Mouse (Mus musculus) heart, postnatal 14 days (tissue): ENCODE results near the gene Srsf2. TPM values are rescaled to one million over a fixed set of nuclear protein-coding genes. Genes with fewer than 3 reads are reported as not detected.

Experiments used
- DNase-seq, 2 experiments: peaks; one replicate each; pipeline ENCODE4 v3.0.0; 2021 to 2022
- intact Hi-C: fragments of 180-260 bp; cut with DNase I; formaldehyde crosslinking; loops from one replicate; pipeline ENCODE4 v1.15.1; 2025
- total RNA-seq, 2 experiments: library from RNA; stranded (reverse); gene quantifications; 2 replicates each; pipeline ENCODE4 v1.2.3; 2021

Srsf2 gene
- total RNA-seq, 2 experiments from 2014 or later: 125 to 133 TPM

- no peak for DNase-seq
Observed at GRCm38 (mm10) chr11:116813610-116814009, 39.3 kb downstream of the Srsf2 start.

DNA sequence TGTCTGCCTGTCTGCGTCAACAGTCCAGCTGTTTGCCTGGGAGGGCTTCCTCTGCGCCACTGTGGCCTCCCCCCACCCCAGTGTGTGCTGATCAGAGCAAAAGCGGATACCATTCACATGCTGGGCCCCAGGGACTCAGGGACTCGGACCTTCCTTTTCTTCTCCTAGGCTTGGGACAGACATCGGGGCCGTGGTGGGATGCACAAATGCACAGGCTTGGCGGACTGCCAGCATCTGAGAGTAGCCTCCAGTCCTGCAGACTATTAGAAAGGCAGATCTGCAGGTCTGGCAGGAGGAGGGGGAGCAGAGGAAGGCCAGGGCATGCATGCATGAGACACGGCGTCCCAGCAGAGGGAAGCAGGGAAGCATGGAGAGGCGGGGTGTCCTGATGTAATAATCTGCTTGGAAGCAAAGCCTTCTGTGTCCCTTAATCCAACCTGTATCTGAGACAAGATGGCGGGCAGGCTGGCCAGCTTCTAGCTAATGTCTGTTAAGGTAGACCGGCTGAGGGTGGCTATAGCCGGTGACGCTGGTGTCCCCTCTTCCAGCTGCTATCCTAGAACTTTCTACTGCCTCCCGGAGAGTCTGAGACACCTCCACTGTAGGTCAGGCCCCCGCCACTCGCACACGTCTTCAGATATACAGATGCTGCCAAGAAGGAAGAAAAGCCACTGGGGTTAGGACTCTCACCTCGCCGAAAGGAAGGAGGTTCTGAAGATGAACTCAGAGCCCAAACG, 39.9 kb downstream of the Srsf2 start:
- intact Hi-C loops: no loop called here
- DNase-seq: peak; percentile 61 to 63

More at GRCm38 (mm10) chr11:116813610-116814009, 39.3 kb downstream of the Srsf2 start:
- intact Hi-C loops: no loop called here

DNA sequence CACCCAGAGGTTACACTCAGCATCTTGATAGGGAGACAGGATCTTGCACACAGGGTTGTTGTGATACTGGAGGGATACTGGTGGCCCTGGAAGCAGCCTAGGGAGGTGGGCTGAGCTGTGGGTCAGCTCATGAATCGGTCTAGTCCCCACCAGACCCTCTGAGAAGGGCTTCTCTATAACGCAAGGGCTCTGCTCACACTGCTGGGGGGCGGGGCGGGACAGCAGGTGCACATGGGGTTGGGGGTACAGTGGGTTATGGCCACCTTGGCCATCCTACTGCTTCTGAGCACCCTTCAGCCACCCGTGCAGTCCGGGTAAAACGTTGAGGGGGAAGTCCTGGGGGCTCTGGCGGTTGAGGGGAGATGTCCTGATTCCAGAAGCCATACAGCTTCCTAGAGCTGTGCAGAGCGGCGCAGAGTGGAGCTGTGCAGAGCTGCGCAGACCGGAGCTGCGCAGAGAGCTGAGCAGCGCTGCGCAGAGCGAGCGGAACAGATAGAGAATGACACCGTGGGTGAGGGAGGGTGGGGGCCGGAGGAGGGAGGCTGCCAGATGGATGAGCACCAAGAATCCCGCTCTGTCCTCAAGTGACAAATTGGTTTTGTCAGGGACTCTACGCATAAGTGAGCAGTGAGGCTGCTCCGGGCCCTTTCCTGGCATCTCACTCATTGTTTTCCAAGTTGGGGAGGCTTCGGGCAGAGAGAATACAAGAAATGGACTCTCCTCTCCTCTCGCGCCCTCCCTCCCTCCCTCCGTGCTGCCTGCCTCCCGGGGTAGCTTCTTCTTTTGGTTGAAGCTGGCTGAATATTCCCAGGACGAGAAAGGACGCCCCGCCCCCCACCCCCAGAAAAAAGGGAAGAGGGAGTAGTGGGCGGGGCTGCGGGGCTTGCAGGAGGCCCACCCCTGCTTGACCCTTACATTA, 41.7 kb downstream of the Srsf2 start:
- intact Hi-C loops: no loop called here
- peak; percentile 56 to 68 for DNase-seq

GRCm38 (mm10) chr11:116810528-116810927, 42.4 kb downstream of the Srsf2 start:
- intact Hi-C loops: no loop called here
- no peak for DNase-seq

- intact Hi-C loops: loop anchor here (10.0 kb wide), 2 partner anchors 135 to 255 kb away; no protein-coding TSS in a partner anchor
- DNase-seq: no peak
Observed at GRCm38 (mm10) chr11:116809520-116809919, 43.4 kb downstream of the Srsf2 start.

DNA sequence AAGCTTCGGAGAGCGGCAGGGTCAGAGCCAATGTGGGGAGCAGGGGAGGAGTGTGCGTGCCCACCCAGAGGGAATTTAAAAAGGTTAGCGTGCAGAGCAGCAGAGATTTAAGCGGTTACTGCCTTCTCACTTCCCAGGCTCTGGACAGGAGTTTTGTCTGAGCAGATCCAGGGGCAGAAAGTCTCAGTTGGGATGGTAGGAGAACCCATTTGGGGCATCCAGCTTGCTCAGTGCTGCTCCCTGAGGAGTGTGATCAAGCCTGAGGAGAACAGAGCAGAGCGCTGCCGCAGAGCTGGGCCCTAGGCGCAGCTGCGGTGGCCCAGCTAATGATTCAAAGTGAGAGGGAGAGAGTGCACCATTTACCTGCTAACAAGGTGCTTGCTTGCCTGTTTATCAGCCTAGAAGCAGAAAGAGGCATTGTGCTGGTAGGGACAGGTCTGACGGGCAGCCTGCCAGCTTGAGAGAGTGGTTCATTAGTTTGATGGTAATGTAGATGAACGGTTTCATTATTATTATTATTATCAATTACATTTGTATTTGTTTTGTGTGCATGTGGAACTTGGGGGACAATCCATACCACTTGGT, 44.0 kb downstream of the Srsf2 start:
- DNase-seq: no peak
- intact Hi-C loops: loop anchor here (1.0 to 10.0 kb wide), 3 partner anchors 134 to 254 kb away; no protein-coding TSS in a partner anchor

GRCm38 (mm10) chr11:116807938-116808606, 44.8 kb downstream of the Srsf2 start:
- DNase-seq: peak; percentile 85 to 92
- intact Hi-C loops: loop anchor here (1.0 to 10.0 kb wide), 3 partner anchors 133 to 253 kb away; no protein-coding TSS in a partner anchor

GRCm38 (mm10) chr11:116807526-116807925, 45.4 kb downstream of the Srsf2 start:
- DNase-seq: no peak
- intact Hi-C loops: loop anchor here (10.0 kb wide), 2 partner anchors 133 to 253 kb away; no protein-coding TSS in a partner anchor

GRCm38 (mm10) chr11:116807116-116807515, 45.8 kb downstream of the Srsf2 start:
- intact Hi-C loops: loop anchor here (10.0 kb wide), 2 partner anchors 132 to 252 kb away; no protein-coding TSS in a partner anchor
- peak in 1 of 2 experiments; percentile 14 for DNase-seq

DNA sequence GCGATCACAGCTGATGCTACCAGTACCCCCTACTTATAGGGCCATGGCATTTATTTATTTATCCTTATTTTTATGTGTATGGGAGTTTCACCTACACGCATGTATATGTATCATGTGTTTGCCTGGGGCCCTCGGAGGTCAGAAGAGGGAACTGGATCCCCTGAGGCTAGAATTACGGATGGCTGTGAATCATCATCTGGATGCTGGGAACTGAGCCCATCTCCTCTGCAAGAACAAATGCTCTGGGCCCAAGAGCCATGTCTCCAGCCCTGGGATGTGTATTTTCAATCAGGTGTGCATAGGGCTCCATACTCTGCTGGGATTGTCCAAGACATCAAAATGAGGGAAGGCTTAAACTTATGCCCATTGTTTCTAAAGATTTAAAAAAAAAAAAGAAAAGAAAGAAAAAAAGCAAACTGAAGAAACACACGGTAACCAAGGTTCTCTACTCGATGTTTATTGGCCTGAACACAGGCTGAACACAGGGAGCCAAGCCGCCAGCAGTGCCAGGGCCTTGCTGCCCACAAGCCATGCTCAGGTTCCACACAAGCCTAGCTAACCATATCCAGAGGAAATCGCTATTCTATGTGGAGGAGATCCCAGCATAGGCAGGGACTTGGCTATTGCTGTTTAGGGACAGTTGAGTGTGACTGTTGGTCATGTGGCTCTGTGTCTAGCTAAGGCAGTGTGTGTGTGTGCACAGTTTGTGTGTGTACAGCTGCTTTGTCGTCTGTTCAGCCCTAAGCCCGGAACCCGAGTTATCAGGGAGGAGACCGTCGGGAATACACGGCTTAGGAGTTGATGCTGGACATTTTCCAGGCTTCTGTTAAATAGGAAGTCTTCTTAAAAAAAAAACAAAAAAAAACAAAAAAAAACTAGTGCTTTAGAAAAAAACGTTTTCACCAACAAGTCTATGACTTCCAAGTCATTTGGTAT, 46.5 kb downstream of the Srsf2 start:
- intact Hi-C loops: loop anchor here (10.0 kb wide), 2 partner anchors 132 to 252 kb away; no protein-coding TSS in a partner anchor
- peak in 1 of 2 experiments; percentile 42 for DNase-seq

GRCm38 (mm10) chr11:116802709-116803108, 50.2 kb downstream of the Srsf2 start:
- intact Hi-C loops: loop anchor here (5.0 to 10.0 kb wide), 3 partner anchors 105 to 248 kb away; no protein-coding TSS in a partner anchor
- no peak for DNase-seq

DNA sequence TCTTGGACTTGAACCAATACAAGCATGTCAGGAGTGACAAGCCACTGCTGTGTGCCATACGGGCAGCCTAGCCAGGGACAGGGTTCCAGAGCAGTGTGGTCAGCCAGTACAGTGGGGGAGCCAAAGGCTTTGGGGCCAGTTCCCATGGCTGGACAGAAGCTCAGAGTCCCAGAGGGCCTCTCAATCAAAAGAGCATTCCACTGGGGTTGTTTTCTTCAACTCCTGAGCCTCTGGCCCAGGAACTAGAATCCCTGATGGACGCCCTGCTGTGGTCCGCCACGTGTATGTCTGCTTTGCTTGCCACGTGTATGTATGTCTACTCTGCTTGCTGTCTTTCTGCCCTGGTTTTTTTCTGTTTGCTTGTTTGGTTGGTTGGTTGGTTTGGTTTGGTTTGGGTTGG, 51.8 kb downstream of the Srsf2 start:
- intact Hi-C loops: loop anchor here (5.0 to 10.0 kb wide), 3 partner anchors 104 to 246 kb away; no protein-coding TSS in a partner anchor
- peak in 1 of 2 experiments; percentile 32 for DNase-seq

Other genes with a start within 250 kb of the Srsf2 start
- gene Rhbdf2, start 226.1 kb downstream of the Srsf2 start, total RNA-seq: 10 to 100 TPM; 15.1 to 15.3 TPM
- gene Prcd, start 199.6 kb downstream of the Srsf2 start, total RNA-seq: 1 to 10 TPM; 1.4 to 1.9 TPM
- 10 to 100 TPM; 50.4 to 57.4 TPM for gene Cygb, start 198.8 kb downstream of the Srsf2 start, total RNA-seq
- not detected for gene St6galnac1, start 77.6 kb downstream of the Srsf2 start, total RNA-seq
- 10 to 100 TPM; 27.7 to 32.1 TPM for gene Mxra7, start 25.0 kb downstream of the Srsf2 start, total RNA-seq
- gene Mettl23, start 9.8 kb downstream of the Srsf2 start, total RNA-seq: 10 to 100 TPM; 37.3 to 37.8 TPM
- gene Jmjd6, start 9.6 kb downstream of the Srsf2 start, total RNA-seq: 10 to 100 TPM; 34.4 to 37.3 TPM
- gene Mfsd11, start 654 bp downstream of the Srsf2 start, total RNA-seq: 10 to 100 TPM; 39.8 to 40.4 TPM
- under 1 TPM; 0.12 to 0.26 TPM for gene Mgat5b, start 65.8 kb upstream of the Srsf2 start, total RNA-seq